Mouse (Mus musculus) bone marrow macrophage, adult 2 months (primary cell): ENCODE data around the gene Ipmk.

ENCODE experiments used
- CTCF ChIP-seq: IDR thresholded peaks from 2 replicates; pipeline ENCODE4 v1.5.1; 2012; ENCODE audit warnings: low read depth, mild to moderate bottlenecking, low read length, moderate library complexity
- POLR2A ChIP-seq: IDR thresholded peaks from 2 replicates; pipeline ENCODE4 v1.6.1; 2012; ENCODE audit warnings: mild to moderate bottlenecking, low read depth, low read length, borderline replicate concordance

DNA sequence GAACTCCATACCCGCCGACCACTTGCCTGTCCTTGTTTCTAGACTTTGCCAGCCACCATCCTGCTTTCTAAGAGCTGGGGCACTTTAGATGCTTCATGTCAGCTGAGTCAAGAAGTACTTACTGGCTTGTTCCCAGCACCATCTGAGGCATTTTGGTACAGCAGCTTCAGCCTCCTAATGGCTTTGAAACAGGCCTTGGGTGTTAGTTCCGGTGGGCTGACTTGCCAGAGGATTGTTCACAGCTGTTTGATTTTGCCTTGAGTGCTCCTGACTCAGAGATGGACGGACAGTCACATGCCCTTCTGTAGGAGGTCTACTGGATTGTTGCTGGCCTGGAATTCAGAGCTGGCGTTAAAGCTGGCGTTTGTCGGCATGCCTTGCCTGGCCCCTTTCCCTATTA lies 13.5 kb downstream of the Ipmk start:
- TF ChIP-seq POLR2A, result no peak
- no peak for TF ChIP-seq CTCF
